Mouse (Mus musculus) 416B (cell line): ENCODE measurements around the gene Cdh18.

Source experiments
- DNase-seq: peaks from one replicate; pipeline ENCODE4 v3.0.0; 2011; ENCODE audit warnings: low read depth

Cdh18 gene

GRCm38 (mm10) chr15:23457401-23457800, 908.6 kb downstream of the Cdh18 start:
- DNase-seq: no peak

GRCm38 (mm10) chr15:23470527-23471475, 922.0 kb downstream of the Cdh18 start:
- DNase-seq: peak; percentile 19

- DNase-seq: peak; percentile 63
Observed at GRCm38 (mm10) chr15:23486306-23486705, 937.5 kb downstream of the Cdh18 start.

- DNase-seq: no peak
Observed at GRCm38 (mm10) chr15:23506480-23506879, 957.7 kb downstream of the Cdh18 start.

- no peak for DNase-seq
Observed at GRCm38 (mm10) chr15:23509694-23510093, 960.9 kb downstream of the Cdh18 start.

GRCm38 (mm10) chr15:23515786-23516185, 967.0 kb downstream of the Cdh18 start:
- no peak for DNase-seq

GRCm38 (mm10) chr15:23518079-23518478, 969.3 kb downstream of the Cdh18 start:
- no peak for DNase-seq
